Mouse (Mus musculus) limb, embryonic 12.5 days (tissue): ENCODE data around the gene Vmp1. TPM values are rescaled to one million over a fixed set of nuclear protein-coding genes. Genes with fewer than 3 reads are reported as not detected.
A peak's percentile ranks its signal among the peaks of the same experiment; 100 is the strongest.

Experiments used
- ATAC-seq: fragments of 200-750 bp; cut with Nextera tagmentation; 2 replicates; pipeline ENCODE4 v1.8.0; 2017; ENCODE audit warnings: low read depth, moderate TSS enrichment; ENCODE audit not compliant: insufficient number of reproducible peaks, insufficient read depth, low FRiP score, low TSS enrichment
- H3K27ac ChIP-seq: fragments of 300-500 bp; sonication (generic); 2 replicates; pipeline ENCODE4 v1.5.1; 2016; ENCODE audit warnings: mild to moderate bottlenecking, moderate library complexity
- H3K27me3 ChIP-seq: fragments of 300-500 bp; sonication (generic); 2 replicates; pipeline ENCODE4 v1.6.1; 2016; ENCODE audit warnings: mild to moderate bottlenecking, moderate library complexity
- H3K36me3 ChIP-seq: fragments of 300-500 bp; sonication (generic); 2 replicates; pipeline ENCODE4 v1.6.1; 2016; ENCODE audit warnings: mild to moderate bottlenecking, moderate library complexity
- H3K4me1 ChIP-seq: fragments of 300-500 bp; sonication (generic); replicated peaks from 2 replicates; pipeline ENCODE4 v1.6.1; 2016
- H3K4me2 ChIP-seq: fragments of 300-500 bp; sonication (generic); 2 replicates; pipeline ENCODE4 v1.6.1; 2016; ENCODE audit warnings: mild to moderate bottlenecking, moderate library complexity
- H3K4me3 ChIP-seq: fragments of 300-500 bp; sonication (generic); replicated peaks from 2 replicates; pipeline ENCODE4 v1.5.1; 2016; ENCODE audit warnings: mild to moderate bottlenecking
- H3K9ac ChIP-seq: fragments of 300-500 bp; sonication (generic); replicated peaks from 2 replicates; pipeline ENCODE4 v1.6.1; 2016; ENCODE audit warnings: mild to moderate bottlenecking, moderate library complexity
- H3K9me3 ChIP-seq: fragments of 300-500 bp; sonication (generic); 2 replicates; pipeline ENCODE4 v1.6.1; 2016; ENCODE audit warnings: mild to moderate bottlenecking, moderate library complexity
- WGBS: fragments of 180-500 bp; shearing (Covaris S2); methylation state at CpG from one replicate; pipeline ENCODE4 v1.1.7; 2016; 5-methylcytosine and 5-hydroxymethylcytosine counted together
- polyA plus RNA-seq: library from polyadenylated mRNA; unstranded; fragments of >200 nt; fragmentation: Nextera tagmentation; extraction: Ambion mirVana; gene quantifications from 2 replicates; pipeline ENCODE4 v1.2.1, GENCODE M21; 2016

Vmp1 gene
- polyA plus RNA-seq, 1 experiment from 2014 or later = 85.1 TPM

- H3K27me3 ChIP-seq = no peaks in the 10 kb centered on the region
- no peak for ATAC-seq
- H3K36me3 ChIP-seq = no peaks in the 10 kb centered on the region
- H3K9me3 ChIP-seq = no peaks in the 10 kb centered on the region
- H3K4me1 ChIP-seq = peaks cover 16% of the 10 kb centered on the region
- no peak overlapping the region for H3K27ac ChIP-seq
- no peak overlapping the region for H3K4me3 ChIP-seq
- no peak overlapping the region for H3K9ac ChIP-seq
- 91% methylated on average over 14 of the region's 14 CpGs for whole genome bisulfite sequencing
- H3K4me2 ChIP-seq = no peak overlapping the region
These were observed 99.4 kb downstream of the Vmp1 start for GRCm38 (mm10) chr11:86583990-86584897.

GRCm38 (mm10) chr11:86583313-86583825, 100.3 kb downstream of the Vmp1 start:
- peaks cover 16% of the 10 kb centered on the region for H3K4me1 ChIP-seq
- H3K9ac ChIP-seq = no peak overlapping the region
- no peak overlapping the region for H3K4me3 ChIP-seq
- no peak overlapping the region for H3K4me2 ChIP-seq
- no peak overlapping the region for H3K27ac ChIP-seq
- ATAC-seq = no peak
- 89% methylated on average over 3 of the region's 3 CpGs for WGBS
- H3K27me3 ChIP-seq = no peaks in the 10 kb centered on the region
- H3K36me3 ChIP-seq = no peaks in the 10 kb centered on the region
- H3K9me3 ChIP-seq = no peaks in the 10 kb centered on the region

- H3K4me3 ChIP-seq = no peak overlapping the region
- H3K4me1 ChIP-seq = peaks cover 14% of the 10 kb centered on the region
- no peak for ATAC-seq
- 90% methylated on average over 7 of the region's 7 CpGs for WGBS
- H3K36me3 ChIP-seq = no peaks in the 10 kb centered on the region
- no peaks in the 10 kb centered on the region for H3K9me3 ChIP-seq
- H3K9ac ChIP-seq = no peak overlapping the region
- H3K27ac ChIP-seq = no peak overlapping the region
- H3K27me3 ChIP-seq = no peaks in the 10 kb centered on the region
- H3K4me2 ChIP-seq = no peak overlapping the region
These were observed 100.9 kb downstream of the Vmp1 start for GRCm38 (mm10) chr11:86582543-86583260.

GRCm38 (mm10) chr11:86581943-86582542, 101.6 kb downstream of the Vmp1 start:
- H3K4me3 ChIP-seq = no peak overlapping the region
- WGBS = 92% methylated on average over 12 of the region's 12 CpGs
- H3K9ac ChIP-seq = no peak overlapping the region
- no peaks in the 10 kb centered on the region for H3K27me3 ChIP-seq
- H3K4me2 ChIP-seq = no peak overlapping the region
- H3K36me3 ChIP-seq = no peaks in the 10 kb centered on the region
- no peak overlapping the region for H3K27ac ChIP-seq
- no peaks in the 10 kb centered on the region for H3K9me3 ChIP-seq
- peaks cover 13% of the 10 kb centered on the region for H3K4me1 ChIP-seq
- ATAC-seq = no peak

- Histone ChIP-seq H3K4me3 (no peak overlapping the region), H3K4me2 (no peak overlapping the region), H3K4me1 (peaks cover 11% of the 10 kb centered on the region), H3K27ac (no peak overlapping the region), H3K36me3 (no peaks in the 10 kb centered on the region), H3K9me3 (no peaks in the 10 kb centered on the region), H3K9ac (no peak overlapping the region), H3K27me3 (no peaks in the 10 kb centered on the region)
- ATAC-seq = no peak
- WGBS = 74% methylated on average over 11 of the region's 11 CpGs
These were observed 102.3 kb downstream of the Vmp1 start for GRCm38 (mm10) chr11:86581250-86581753.

GRCm38 (mm10) chr11:86580319-86581113, 103.1 kb downstream of the Vmp1 start:
- H3K9ac ChIP-seq = no peak overlapping the region
- peaks cover 17% of the 10 kb centered on the region for H3K4me1 ChIP-seq
- H3K27ac ChIP-seq = no peak overlapping the region
- no peaks in the 10 kb centered on the region for H3K27me3 ChIP-seq
- ATAC-seq = no peak
- no peak overlapping the region for H3K4me3 ChIP-seq
- no peak overlapping the region for H3K4me2 ChIP-seq
- no peaks in the 10 kb centered on the region for H3K9me3 ChIP-seq
- H3K36me3 ChIP-seq = no peaks in the 10 kb centered on the region
- 87% methylated on average over 9 of the region's 9 CpGs for WGBS

- Histone ChIP-seq H3K27ac (no peak overlapping the region), H3K4me2 (no peak overlapping the region)
- 72% methylated on average over 10 of the region's 10 CpGs for WGBS
These were observed 103.8 kb downstream of the Vmp1 start for GRCm38 (mm10) chr11:86579731-86580318.

GRCm38 (mm10) chr11:86578809-86579730, 104.6 kb downstream of the Vmp1 start:
- Histone ChIP-seq H3K4me1 (peaks cover 17% of the 10 kb centered on the region), H3K9me3 (no peaks in the 10 kb centered on the region), H3K36me3 (no peaks in the 10 kb centered on the region), H3K9ac (no peak overlapping the region), H3K27ac (no peak overlapping the region), H3K4me2 (no peak overlapping the region), H3K27me3 (no peaks in the 10 kb centered on the region), H3K4me3 (no peak overlapping the region)
- ATAC-seq = no peak
- 76% methylated on average over 25 of the region's 25 CpGs for WGBS

More at GRCm38 (mm10) chr11:86579731-86580318, 103.8 kb downstream of the Vmp1 start:
- ATAC-seq = no peak
- H3K9me3 ChIP-seq = no peaks in the 10 kb centered on the region
- no peaks in the 10 kb centered on the region for H3K27me3 ChIP-seq
- H3K4me1 ChIP-seq = peaks cover 17% of the 10 kb centered on the region
- H3K4me3 ChIP-seq = no peak overlapping the region
- H3K36me3 ChIP-seq = no peaks in the 10 kb centered on the region
- no peak overlapping the region for H3K9ac ChIP-seq

- Histone ChIP-seq H3K9ac (no peak overlapping the region), H3K36me3 (no peaks in the 10 kb centered on the region), H3K4me1 (peaks cover 17% of the 10 kb centered on the region), H3K27ac (0 out of 2 replicates have a peak overlapping the region, but pooled peaks have one; percentile 50), H3K27me3 (no peaks in the 10 kb centered on the region), H3K9me3 (no peaks in the 10 kb centered on the region), H3K4me2 (no peak overlapping the region), H3K4me3 (no peak overlapping the region)
- 84% methylated on average over 6 of the region's 6 CpGs for WGBS
- ATAC-seq = no peak
These were observed 105.4 kb downstream of the Vmp1 start for GRCm38 (mm10) chr11:86578106-86578808.
